In the genomic region with DNA sequence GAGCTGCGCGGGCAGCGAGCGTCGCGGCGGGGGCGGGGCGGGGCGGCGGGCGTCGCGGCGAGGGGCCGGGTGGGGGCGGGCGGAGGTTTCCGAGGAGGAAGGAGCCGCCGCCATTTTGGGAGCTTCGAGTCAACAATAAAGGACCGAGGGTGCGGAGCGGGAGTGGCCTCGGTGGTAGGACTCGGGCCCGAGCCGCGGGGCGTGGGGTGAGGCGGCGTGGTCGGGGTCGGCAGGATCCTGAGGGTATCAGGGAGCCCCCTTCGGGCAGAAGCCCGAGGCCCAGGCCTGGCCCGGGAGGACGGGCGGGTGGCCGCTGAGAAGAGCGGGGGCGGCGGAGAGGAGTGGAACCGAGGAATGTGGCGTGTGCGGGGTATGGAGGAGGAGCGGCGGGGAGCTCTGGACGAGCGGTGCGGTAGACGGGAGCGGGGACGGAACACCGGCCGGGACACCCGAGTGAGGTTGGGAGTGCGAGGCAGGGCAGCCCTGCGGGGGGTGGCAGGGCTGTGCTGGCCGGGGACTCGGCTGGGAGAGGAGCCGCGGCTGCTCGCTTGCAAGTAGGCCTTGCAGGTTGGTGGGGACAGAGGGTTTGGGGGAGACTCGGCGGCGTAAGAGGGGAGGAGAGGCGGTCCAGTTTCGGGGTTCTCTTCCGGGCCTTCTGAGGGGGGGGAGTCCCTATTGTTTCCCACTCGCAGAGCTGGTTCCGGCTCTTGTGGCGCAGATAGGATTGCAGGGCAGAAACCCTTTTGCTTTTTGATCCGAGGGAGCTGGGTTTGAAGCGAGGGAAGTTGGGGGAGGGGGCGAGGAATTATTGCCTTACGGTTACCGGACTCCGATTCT, we compare ENCODE assay signal across 8 mouse cellular contexts. TPM values are rescaled to one million over a fixed set of nuclear protein-coding genes. Genes with fewer than 3 reads are reported as not detected.
DNase-seq lines count a peak whose midpoint lies in the region; ATAC-seq lines count a peak whose summit lies in the region.

A gene (plus strand): TSS at position 114 of the 837 bp plus-strand sequence.

- no peaks in the 10 kb centered on the region for H3K9me3 ChIP-seq in forebrain, embryonic 15.5 days
- no peaks in the 10 kb centered on the region for H3K9me3 ChIP-seq in neural tube, embryonic 14.5 days (ENCODE audit: control insufficient read depth, low read length)

- H3K36me3 ChIP-seq in forebrain, embryonic 15.5 days = peaks cover 21% of the 10 kb centered on the region
- H3K36me3 ChIP-seq in neural tube, embryonic 14.5 days (ENCODE audit: control insufficient read depth, insufficient read depth, low read length) = peaks cover 12% of the 10 kb centered on the region

- H3K4me2 ChIP-seq in forebrain, embryonic 15.5 days (replicated peaks) = peak within 1 kb of the TSS; percentile 92
- H3K4me2 ChIP-seq in neural tube, embryonic 14.5 days (ENCODE audit: low read depth, low read length) = peak within 1 kb of the TSS; percentile 85

- intact Hi-C loops in heart, postnatal 14 days (cut with DNase I) = loop anchor here (2.0 to 5.0 kb wide), 2 partner anchors 37 to 94 kb away; no protein-coding TSS in a partner anchor

- peak within 1 kb of the TSS; percentile 100 for H3K9ac ChIP-seq in forebrain, embryonic 15.5 days (replicated peaks)
- H3K9ac ChIP-seq in neural tube, embryonic 14.5 days (replicated peaks; ENCODE audit: low read depth, low read length) = peak within 1 kb of the TSS; percentile 99

- peak; percentile 66 for DNase-seq in ES-CJ7 (ENCODE audit: low read depth, low spot score)
- peak; percentile 69 for DNase-seq in cerebellum, adult 11 months
- peak; percentile 80 to 82 for DNase-seq in heart, postnatal 14 days
- peak; percentile 67 for DNase-seq in layer of hippocampus, adult 11-12 months (ENCODE audit: low spot score)
- peak; percentile 76 to 78 for DNase-seq in lung, adult 18-20 months
- DNase-seq in testis, postnatal 14 days (ENCODE audit: low spot score) = peak; percentile 83

- peak; percentile 67 for ATAC-seq in forebrain, embryonic 15.5 days (replicated peaks)
- ATAC-seq in neural tube, embryonic 14.5 days (ENCODE audit: low read depth) = peak; percentile 73

- peak within 1 kb of the TSS; percentile 100 for H3K27ac ChIP-seq in forebrain, embryonic 15.5 days (replicated peaks)
- H3K27ac ChIP-seq in neural tube, embryonic 14.5 days (ENCODE audit: low read depth, low read length) = peak within 1 kb of the TSS; percentile 99

- H3K4me1 ChIP-seq in forebrain, embryonic 15.5 days = peaks cover 43% of the 10 kb centered on the region
- H3K4me1 ChIP-seq in neural tube, embryonic 14.5 days (ENCODE audit: control insufficient read depth, insufficient read depth, low read length) = peaks cover 36% of the 10 kb centered on the region

- H3K4me3 ChIP-seq in forebrain, embryonic 15.5 days = peak within 1 kb of the TSS; percentile 98
- peak within 1 kb of the TSS; percentile 97 for H3K4me3 ChIP-seq in neural tube, embryonic 14.5 days (ENCODE audit: low read depth, low read length)

- no peaks in the 10 kb centered on the region for H3K27me3 ChIP-seq in forebrain, embryonic 15.5 days
- no peaks in the 10 kb centered on the region for H3K27me3 ChIP-seq in neural tube, embryonic 14.5 days (ENCODE audit: control insufficient read depth, insufficient read depth, low read length)

- WGBS in forebrain, embryonic 15.5 days = under 1% methylated on average over 73 of the region's 80 CpGs
- under 1% methylated on average over 61 of the region's 80 CpGs for WGBS in neural tube, embryonic 14.5 days

RNA-seq across cellular contexts. Expression of the gene that starts here (rescaled TPM):
- polyA plus RNA-seq in forebrain, embryonic 15.5 days (2015; fragmentation: Nextera tagmentation; extraction: Ambion mirVana) = 22.9 and 23.1 TPM in 2 replicates
- total RNA-seq in heart, postnatal 14 days (2021) = 10 to 100 TPM; 92.0 to 94.3 TPM
- 20.2 and 33.8 TPM in 2 replicates for polyA plus RNA-seq in neural tube, embryonic 14.5 days (2014; fragmentation: Nextera tagmentation; extraction: Ambion mirVana)

Comparison
In these comparisons a context has a peak if more than half of its experiments do, and no peak if none do; other contexts are left out.
1. Peak in every context shown above with its lines: DNase-seq, ATAC-seq, H3K4me3 ChIP-seq and H3K27ac ChIP-seq.